Mouse (Mus musculus) CH12.LX (cell line): Measurements from ENCODE around the gene Crip1. TPM values are rescaled to one million over a fixed set of nuclear protein-coding genes. Genes with fewer than 3 reads are reported as not detected.

ENCODE experiments used
- DNase-seq: peaks from one replicate; pipeline ENCODE4 v3.0.0-alpha.2; 2013; ENCODE audit errors: extremely low read depth
- H3K27ac ChIP-seq: 2 replicates; pipeline ENCODE4 v1.5.1; 2012; ENCODE audit warnings: low read depth, mild to moderate bottlenecking, control low read depth, moderate library complexity; ENCODE audit not compliant: insufficient read depth
- H3K27me3 ChIP-seq: replicated peaks from 2 replicates; pipeline ENCODE3; 2012; ENCODE audit warnings: inconsistent platforms
- H3K36me3 ChIP-seq, 2 experiments: replicated peaks in 1 of 2; 2 replicates each; pipeline versions ENCODE3 to v1.6.1; 2012; ENCODE audit warnings: inconsistent platforms in 1 of 2, low read length in 1 of 2, mild to moderate bottlenecking in 1 of 2, mixed read lengths in 1 of 2, moderate library complexity in 1 of 2; ENCODE audit not compliant: control insufficient read depth in 1 of 2, insufficient read depth in 1 of 2
- H3K4me1 ChIP-seq, 2 experiments: 2 replicates each; pipeline ENCODE4 v1.6.1; 2012; ENCODE audit warnings: inconsistent platforms in 1 of 2, moderate library complexity in 1 of 2; ENCODE audit not compliant: insufficient read depth in 2 of 2, control insufficient read depth in 1 of 2
- H3K4me2 ChIP-seq: 2 replicates; pipeline ENCODE4 v1.6.1; 2012; ENCODE audit warnings: low read depth, mild to moderate bottlenecking, control low read depth; ENCODE audit not compliant: poor library complexity, insufficient read depth, severe bottlenecking
- H3K4me3 ChIP-seq, 3 experiments: fragments of 150-350 bp in 1 of 3; sonication (generic) in 1 of 3; replicated peaks in 1 of 3; 2 replicates each; pipeline versions ENCODE3 to v1.5.1; 2011 to 2012; ENCODE audit warnings: low read depth in 2 of 3, low read length in 2 of 3, mild to moderate bottlenecking in 2 of 3, moderate library complexity in 2 of 3, control low read depth in 1 of 3, improper control_type of control experiment in 1 of 3, inconsistent platforms in 1 of 3, mixed read lengths in 1 of 3; ENCODE audit not compliant: poor library complexity in 1 of 3
- H3K79me2 ChIP-seq: replicated peaks from 2 replicates; pipeline ENCODE4 v1.6.1; 2012; ENCODE audit warnings: mild to moderate bottlenecking, moderate library complexity; ENCODE audit not compliant: control insufficient read depth, poor library complexity, insufficient read depth, severe bottlenecking; ENCODE audit errors: extremely low read depth
- H3K9ac ChIP-seq: 2 replicates; pipeline ENCODE4 v1.6.1; 2012; ENCODE audit warnings: low read depth, mild to moderate bottlenecking, control low read depth, moderate library complexity; ENCODE audit not compliant: insufficient read depth
- H3K9me3 ChIP-seq: replicated peaks from 2 replicates; pipeline ENCODE3; 2012; ENCODE audit warnings: low read length, inconsistent platforms, mixed read lengths
- BHLHE40 ChIP-seq: IDR thresholded peaks from 2 replicates; pipeline ENCODE4 v1.6.1; 2011; ENCODE audit warnings: mild to moderate bottlenecking, low read depth, low read length, improper control_type of control experiment
- CHD1 ChIP-seq: IDR thresholded peaks from 2 replicates; pipeline ENCODE4 v1.6.1; 2012; ENCODE audit warnings: low read depth, low read length, improper control_type of control experiment, inconsistent platforms
- CHD2 ChIP-seq: IDR thresholded peaks from 2 replicates; pipeline ENCODE4 v1.6.1; 2011; ENCODE audit warnings: low read length, improper control_type of control experiment
- EP300 ChIP-seq: IDR thresholded peaks from 2 replicates; pipeline ENCODE4 v1.6.1; 2011; ENCODE audit warnings: low read length, improper control_type of control experiment
- ETS1 ChIP-seq: conservative IDR thresholded peaks from 2 replicates; pipeline ENCODE4 v1.6.1; 2012; ENCODE audit warnings: low read depth, mild to moderate bottlenecking, inconsistent platforms, low read length, improper control_type of control experiment, moderate library complexity
- GABPA ChIP-seq: IDR thresholded peaks from 2 replicates; pipeline ENCODE4 v1.6.1; 2012; ENCODE audit warnings: low read depth, low read length, improper control_type of control experiment, inconsistent platforms; ENCODE audit not compliant: insufficient replicate concordance
- JUND ChIP-seq: conservative IDR thresholded peaks from 2 replicates; pipeline ENCODE4 v1.6.1; 2011; ENCODE audit warnings: low read depth, low read length, improper control_type of control experiment
- KAT2A ChIP-seq: IDR thresholded peaks from 2 replicates; pipeline ENCODE4 v1.6.1; 2012; ENCODE audit warnings: low read length, improper control_type of control experiment, inconsistent platforms; ENCODE audit not compliant: insufficient replicate concordance
- MAFK ChIP-seq: IDR thresholded peaks from 2 replicates; pipeline ENCODE4 v1.6.1; 2011; ENCODE audit warnings: low read length, improper control_type of control experiment; ENCODE audit not compliant: insufficient replicate concordance
- MAX ChIP-seq: IDR thresholded peaks from 2 replicates; pipeline ENCODE4 v1.6.1; 2011; ENCODE audit warnings: low read length, improper control_type of control experiment
- MXI1 ChIP-seq: IDR thresholded peaks from 2 replicates; pipeline ENCODE4 v1.6.1; 2011; ENCODE audit warnings: mild to moderate bottlenecking, low read depth, low read length, improper control_type of control experiment
- MYC ChIP-seq: IDR thresholded peaks from 2 replicates; pipeline ENCODE4 v1.6.1; 2011; ENCODE audit warnings: low read depth, mild to moderate bottlenecking, improper control_type of control experiment, low read length
- POLR2AphosphoS2 ChIP-seq: IDR thresholded peaks from 2 replicates; pipeline ENCODE4 v1.6.1; 2011; ENCODE audit warnings: low read depth, low read length, improper control_type of control experiment
- RAD21 ChIP-seq: IDR thresholded peaks from 2 replicates; pipeline ENCODE4 v1.6.1; 2011; ENCODE audit warnings: low read depth, mild to moderate bottlenecking, low read length, improper control_type of control experiment, moderate library complexity
- RCOR1 ChIP-seq: conservative IDR thresholded peaks from 2 replicates; pipeline ENCODE4 v1.6.1; 2012; ENCODE audit warnings: low read depth, mild to moderate bottlenecking, inconsistent platforms, low read length, improper control_type of control experiment
- TBP ChIP-seq: conservative IDR thresholded peaks from 2 replicates; pipeline ENCODE4 v1.6.1; 2011; ENCODE audit warnings: low read depth, low read length, improper control_type of control experiment
- TCF12 ChIP-seq: IDR thresholded peaks from 2 replicates; pipeline ENCODE4 v1.6.1; 2014; ENCODE audit warnings: low read depth, mild to moderate bottlenecking, inconsistent platforms, low read length, improper control_type of control experiment
- USF1 ChIP-seq: IDR thresholded peaks from 2 replicates; pipeline ENCODE4 v1.6.1; 2014; ENCODE audit warnings: low read depth, mild to moderate bottlenecking, inconsistent platforms, low read length, improper control_type of control experiment
- ZC3H11A ChIP-seq: IDR thresholded peaks from 2 replicates; pipeline ENCODE4 v1.6.1; 2012; ENCODE audit warnings: low read depth, mild to moderate bottlenecking, inconsistent platforms, low read length, improper control_type of control experiment
- ZNF384 ChIP-seq: IDR thresholded peaks from 2 replicates; pipeline ENCODE4 v1.6.1; 2012; ENCODE audit warnings: low read depth, low read length, improper control_type of control experiment, inconsistent platforms
- dilution Hi-C: fragments of 300-500 bp; cut with MboI; formaldehyde crosslinking; loops from 2 replicates; pipeline ENCODE4 v1.14.3; 2020; ENCODE audit warnings: low sequenced_read_pairs; ENCODE audit not compliant: extremely low pct_unique_long_range_greater_than_20kb, extremely low pct_ligation_motif_present
- in situ Hi-C: fragments of 300-500 bp; cut with MboI; formaldehyde crosslinking; loops from 3 replicates; pipeline ENCODE4 v1.14.3; 2019; ENCODE audit warnings: low sequenced_read_pairs, low pct_ligation_motif_present, low pct_unique_long_range_greater_than_20kb, mixed read lengths
- polyA plus RNA-seq: library from polyadenylated mRNA; unstranded; fragments of >175 nt; gene quantifications from 2 replicates; pipeline ENCODE4 v1.2.1, GENCODE M21; 2012; ENCODE audit warnings: low read depth; ENCODE audit not compliant: insufficient read length
- total RNA-seq, 2 experiments: library from RNA; depleted of rRNA; stranded (reverse); fragments of 300-350 nt in 1 of 2; fragments of >200 nt in 1 of 2; gene quantifications; 2 replicates each; pipeline ENCODE4 v1.2.3; 2012 to 2014

The Crip1 gene
- total and polyA plus RNA-seq, 3 experiments = 2.0 to 77.2 (median 2.8) TPM

GRCm38 (mm10) chr12:113114856-113115538, 31.1 kb upstream of the Crip1 start:
- DNase-seq = no peak
- Histone ChIP-seq H3K4me1 (peaks cover 4 to 38% of the 10 kb centered on the region in 2 experiments; a peak in 2 of 4 replicates), H3K4me3 (no peak overlapping the region), H3K4me2 (no peak overlapping the region), H3K27me3 (no peaks in the 10 kb centered on the region), H3K36me3 (peaks cover 57 to 90% of the 10 kb centered on the region in 2 experiments), H3K79me2 (peaks cover 10% of the 10 kb centered on the region; the same call in 1 of the 2 replicates), H3K27ac (no peak overlapping the region), H3K9ac (no peak overlapping the region), H3K9me3 (no peaks in the 10 kb centered on the region)
- in situ Hi-C loops (no loop called here), dilution Hi-C loops (no loop called here)
- TF ChIP-seq CHD1 (no peak), TCF12 (no peak), MAX (no peak), RAD21 (no peak), ETS1 (no peak), ZC3H11A (no peak), GABPA (no peak), JUND (no peak), TBP (no peak), POLR2AphosphoS2 (no peak), RCOR1 (no peak), USF1 (no peak), MAFK (no peak), CHD2 (no peak), ZNF384 (no peak), KAT2A (no peak), EP300 (no peak), MXI1 (no peak), MYC (no peak), BHLHE40 (no peak)
